Mouse (Mus musculus) heart, adult 8-10 months (tissue): ENCODE data around the gene Eif4ebp2. TPM values are rescaled to one million over a fixed set of nuclear protein-coding genes. Genes with fewer than 3 reads are reported as not detected.

Source experiments
- DNase-seq: peaks from one replicate; pipeline ENCODE4 v3.0.0; 2022; ENCODE audit warnings: low spot score
- total RNA-seq, 4 experiments: library from RNA; stranded (reverse); gene quantifications; 2 replicates each; pipeline ENCODE4 v1.2.4; 2022

Gene Eif4ebp2
- total RNA-seq, 4 experiments from 2014 or later, result 59.5 to 77.7 (median 70.8) TPM

DNA sequence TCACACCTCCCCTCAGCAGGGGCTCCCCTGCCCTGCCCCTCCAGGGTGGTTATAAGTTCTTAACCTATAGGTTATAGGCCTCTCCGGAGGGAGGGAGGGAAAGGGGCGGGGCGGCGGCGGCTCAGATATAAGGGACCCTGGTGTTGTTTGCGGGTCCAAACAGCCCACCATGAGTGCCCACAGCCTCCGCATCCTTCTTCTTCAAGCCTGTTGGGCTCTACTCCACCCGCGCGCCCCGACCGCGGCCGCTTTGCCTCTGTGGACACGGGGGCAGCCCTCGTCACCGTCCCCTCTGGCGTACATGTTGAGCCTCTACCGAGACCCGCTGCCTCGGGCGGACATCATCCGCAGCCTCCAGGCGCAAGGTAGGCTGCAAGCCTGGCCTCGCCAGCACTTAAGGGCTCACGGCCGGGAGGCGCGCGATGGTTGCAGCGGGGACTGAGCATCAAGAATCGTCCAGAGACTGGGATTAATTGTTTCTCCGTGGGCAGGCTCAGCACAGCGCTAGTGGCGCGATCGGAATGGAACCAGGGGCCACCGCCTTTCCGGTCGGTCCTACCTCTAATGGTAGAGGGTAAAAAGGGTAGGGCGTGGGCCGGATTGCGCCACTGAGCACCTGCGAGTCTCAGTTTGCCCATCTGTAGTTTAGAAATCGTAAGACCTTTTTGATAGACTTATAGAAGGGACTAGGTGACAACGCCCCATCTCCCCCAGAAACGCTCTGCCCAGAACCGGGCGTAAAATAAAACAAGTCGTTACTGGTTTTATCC, 34.1 kb downstream of the Eif4ebp2 start:
- no peak for DNase-seq

DNA sequence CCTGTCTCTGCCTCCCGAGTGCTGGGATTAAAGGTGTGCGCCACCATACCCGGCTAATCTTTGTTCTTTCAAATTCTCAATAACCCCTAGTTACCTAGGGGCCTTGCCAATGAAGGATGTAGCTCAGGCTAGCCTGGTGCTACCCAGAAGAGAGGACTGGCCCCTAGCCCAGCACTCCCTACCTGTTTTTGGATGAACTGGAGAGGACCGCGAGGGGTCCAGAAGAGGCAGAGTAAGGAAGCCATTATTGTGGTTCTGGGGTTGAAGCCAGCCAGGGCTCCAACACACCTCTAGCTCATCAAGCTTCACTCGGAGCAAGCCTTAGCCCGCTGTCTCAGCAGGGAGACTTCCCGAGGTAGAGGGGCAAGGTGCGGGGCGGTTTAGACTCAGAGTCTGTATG, 34.8 kb downstream of the Eif4ebp2 start, which contains the start of gene Nodal:
Gene Nodal (plus strand): TSS at position 301 of the 400 bp plus-strand sequence.
- DNase-seq, result no peak

DNA sequence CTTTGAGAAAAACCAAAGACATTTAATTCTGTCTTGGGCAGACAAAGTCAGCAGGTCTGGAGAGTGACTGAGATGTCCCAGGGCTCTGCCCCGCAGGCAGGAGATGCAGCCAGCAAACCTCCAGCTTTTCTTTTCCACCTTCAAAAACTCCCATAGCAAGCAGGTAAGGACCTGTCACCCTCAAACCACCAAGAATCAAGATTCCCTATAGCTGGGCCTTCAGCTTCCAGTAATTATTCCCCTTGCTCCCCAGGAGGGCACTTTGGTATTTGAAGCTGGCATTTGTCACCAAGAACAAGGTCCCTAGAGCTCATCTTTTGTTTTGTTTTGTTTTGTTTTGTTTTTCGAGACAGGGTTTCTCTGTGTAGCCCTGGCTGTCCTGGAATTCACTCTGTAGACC, 35.4 kb downstream of the Eif4ebp2 start:
- no peak for DNase-seq

DNA sequence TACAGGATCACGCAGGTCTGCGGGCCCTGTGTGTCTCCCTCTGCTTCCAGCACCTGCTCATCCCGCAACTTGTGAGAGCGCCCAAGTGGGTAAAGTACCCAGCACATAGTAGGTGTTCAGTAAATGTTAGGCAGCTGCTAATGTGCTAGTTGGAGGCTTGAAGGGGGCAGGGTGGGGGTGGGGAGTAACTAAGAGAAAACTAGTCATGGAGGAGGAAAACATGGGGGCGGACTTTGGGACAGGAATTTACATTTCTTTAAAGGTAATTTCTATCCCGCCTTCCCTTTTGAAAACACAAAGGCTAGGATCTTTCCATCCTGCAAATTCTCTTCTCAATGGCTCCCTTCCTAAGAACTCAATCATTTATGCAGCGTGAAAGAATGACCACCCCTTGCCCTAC, 35.9 kb downstream of the Eif4ebp2 start:
- DNase-seq, result no peak

DNA sequence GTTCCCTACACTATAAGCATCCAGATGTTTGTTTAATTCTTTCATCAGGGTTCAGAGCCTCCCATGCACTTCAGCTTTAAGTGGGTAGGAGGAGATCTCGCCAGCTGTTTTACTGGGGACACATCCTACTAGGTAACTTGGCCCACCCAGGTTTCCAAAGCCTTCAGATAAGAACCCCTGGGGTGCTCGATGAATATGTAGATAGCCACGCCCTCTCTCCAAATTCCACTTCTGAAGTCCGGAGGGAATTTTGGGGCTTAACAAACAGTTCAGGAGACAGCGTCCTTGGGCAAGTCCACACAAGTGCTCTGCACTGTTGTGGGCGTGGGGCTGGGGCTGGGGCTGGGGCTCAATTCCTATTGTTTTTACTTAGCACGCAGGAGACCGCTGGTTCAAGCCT, 36.6 kb downstream of the Eif4ebp2 start:
- DNase-seq, result no peak

DNA sequence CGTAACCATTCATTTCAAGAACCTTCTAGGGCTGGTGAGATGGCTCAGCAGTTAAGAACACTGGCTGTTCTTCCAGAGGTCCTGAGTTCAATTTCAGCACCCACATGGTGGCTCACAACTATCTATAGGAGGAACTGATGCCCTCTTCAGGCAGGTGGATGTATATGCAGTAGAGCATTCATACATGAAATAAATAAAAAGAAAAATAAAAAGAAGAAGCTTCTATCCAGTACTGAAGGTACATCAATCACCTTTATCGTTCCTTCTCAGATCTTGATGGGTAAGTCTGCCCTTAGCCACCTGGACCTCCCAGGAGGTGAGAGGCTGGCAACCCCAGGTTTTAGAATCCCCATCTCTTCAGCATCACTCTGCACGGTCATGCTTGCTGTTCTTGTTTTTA, 37.2 kb downstream of the Eif4ebp2 start:
- DNase-seq, result no peak

DNA sequence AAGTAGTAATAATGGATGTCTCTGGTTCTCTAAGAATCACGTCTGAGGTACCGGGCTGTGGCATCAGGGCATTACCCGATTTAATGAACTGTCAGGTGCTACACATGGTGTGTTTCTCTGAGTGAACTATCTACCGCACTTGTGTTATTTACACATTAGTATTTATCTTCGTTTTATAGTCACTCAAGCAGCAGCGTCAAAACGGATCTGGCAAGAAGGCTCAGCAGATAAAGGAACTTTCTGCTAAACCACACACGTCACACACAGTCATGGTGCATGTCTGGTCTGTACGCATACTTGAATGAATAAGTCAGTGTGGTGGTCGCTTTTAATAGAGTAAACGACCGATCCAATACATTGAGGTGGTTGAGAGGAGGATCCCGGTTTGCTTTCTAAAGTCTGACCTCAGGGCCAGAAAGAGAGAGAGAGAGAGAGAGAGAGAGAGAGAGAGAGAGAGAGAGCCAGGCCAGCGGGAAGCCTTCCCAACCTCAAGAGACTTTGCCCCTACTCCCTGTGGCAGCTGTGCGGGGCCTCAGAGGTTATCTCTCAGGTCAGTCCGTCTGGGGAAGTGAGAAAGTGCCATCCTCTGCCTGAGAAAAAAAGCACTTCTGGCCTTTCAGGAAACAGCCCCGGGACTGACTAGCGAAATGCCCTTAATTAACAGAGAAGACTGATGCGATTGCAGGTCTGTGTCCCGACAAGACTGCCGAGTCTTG, 39.4 kb downstream of the Eif4ebp2 start:
- no peak for DNase-seq

DNA sequence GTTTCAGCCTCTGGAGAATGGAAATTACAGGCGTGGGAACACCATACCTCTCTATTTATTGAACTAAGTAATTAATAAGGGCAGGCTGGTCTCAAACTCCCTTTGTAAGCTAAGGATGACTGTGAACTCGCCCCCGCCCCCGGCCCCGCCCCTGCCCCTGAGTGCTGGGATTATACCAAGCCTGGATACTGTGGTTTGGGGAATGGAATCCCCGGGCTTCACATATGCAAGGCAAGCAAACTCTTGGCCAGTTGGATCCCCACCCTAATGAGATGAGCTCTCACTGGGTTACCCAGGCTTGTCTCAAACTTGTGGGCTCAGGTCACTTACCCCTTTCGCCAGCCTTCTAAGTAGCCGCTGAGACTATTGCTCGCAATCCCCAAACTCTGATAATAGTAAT, 42.3 kb downstream of the Eif4ebp2 start:
- DNase-seq, result no peak

DNA sequence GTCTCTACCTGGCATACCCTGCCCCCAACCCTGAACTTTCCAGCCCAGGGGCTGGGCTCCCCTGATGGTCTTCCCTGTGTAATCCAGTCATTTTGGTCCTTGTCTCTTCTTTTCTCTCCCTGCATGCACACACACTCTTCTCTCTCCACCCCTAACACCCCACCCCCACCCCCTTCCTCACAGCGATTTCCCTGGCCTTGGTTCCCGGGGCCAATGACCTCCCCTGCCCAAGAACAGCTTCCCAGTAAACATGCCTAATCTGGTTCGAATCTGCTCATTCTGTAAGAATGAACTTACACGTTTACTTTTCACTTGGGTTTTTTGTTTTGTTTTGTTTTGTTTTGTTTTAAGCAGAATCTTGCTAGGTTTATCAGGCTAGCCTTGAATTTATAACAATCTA, 42.7 kb downstream of the Eif4ebp2 start:
- no peak for DNase-seq

DNA sequence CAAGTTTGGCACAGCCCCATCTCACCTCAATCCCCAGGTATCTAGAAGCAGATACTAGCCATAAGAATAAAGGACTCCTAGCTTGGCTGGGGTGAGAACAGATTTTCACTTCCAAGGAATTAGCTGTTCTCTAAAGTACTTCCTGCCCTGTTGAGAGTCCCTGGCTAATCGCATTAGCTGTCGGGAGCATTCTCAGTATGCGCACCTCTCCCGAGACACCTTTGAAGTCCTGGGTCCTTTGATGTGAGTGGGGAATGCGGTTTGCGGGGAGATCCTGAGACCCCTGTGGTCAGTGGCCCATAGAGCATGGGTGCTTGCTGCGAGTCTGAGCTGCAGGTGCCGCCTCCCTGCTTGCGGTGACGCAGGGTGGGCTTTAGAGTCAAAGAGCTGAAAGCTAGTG, 46.5 kb downstream of the Eif4ebp2 start:
- DNase-seq, result no peak

DNA sequence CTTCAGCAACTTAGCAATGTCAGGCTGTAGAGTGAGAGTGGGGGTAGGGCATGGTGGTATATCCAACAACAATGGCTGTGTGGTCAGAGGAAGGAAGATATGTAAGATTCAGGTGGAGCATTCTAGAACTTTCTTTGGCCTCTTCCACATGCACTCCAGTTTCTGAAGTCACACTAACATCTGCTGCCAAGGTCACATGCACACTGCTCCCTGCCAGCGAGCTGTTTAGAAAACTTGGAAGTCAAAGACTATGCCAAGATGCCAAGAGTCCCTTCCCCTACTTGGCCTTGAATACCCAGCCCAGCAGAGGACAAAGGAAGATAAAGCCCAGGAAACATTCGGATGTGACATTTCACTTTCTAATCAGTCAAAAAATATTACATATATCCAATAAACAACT, 49.5 kb downstream of the Eif4ebp2 start:
- DNase-seq, result no peak

DNA sequence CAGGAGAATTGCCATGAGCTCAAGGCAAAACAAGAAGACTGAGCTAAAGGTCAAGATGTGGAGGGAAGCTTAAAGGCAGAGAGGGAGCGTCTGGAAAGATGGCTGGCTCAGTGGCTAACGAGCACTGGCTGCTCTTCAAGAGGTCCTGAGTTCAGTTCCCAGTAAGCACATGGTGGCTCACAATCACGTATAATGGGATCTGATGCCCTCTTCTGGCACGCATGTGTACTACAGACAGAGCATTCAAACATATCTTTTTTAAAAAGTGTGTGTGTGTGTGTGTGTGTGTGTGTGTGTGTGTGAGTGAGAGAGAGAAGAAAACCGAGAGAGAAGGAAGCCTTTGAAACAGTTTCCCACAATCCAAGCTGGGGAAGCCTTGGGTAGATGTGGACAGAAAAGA, 50.0 kb downstream of the Eif4ebp2 start:
- no peak for DNase-seq

DNA sequence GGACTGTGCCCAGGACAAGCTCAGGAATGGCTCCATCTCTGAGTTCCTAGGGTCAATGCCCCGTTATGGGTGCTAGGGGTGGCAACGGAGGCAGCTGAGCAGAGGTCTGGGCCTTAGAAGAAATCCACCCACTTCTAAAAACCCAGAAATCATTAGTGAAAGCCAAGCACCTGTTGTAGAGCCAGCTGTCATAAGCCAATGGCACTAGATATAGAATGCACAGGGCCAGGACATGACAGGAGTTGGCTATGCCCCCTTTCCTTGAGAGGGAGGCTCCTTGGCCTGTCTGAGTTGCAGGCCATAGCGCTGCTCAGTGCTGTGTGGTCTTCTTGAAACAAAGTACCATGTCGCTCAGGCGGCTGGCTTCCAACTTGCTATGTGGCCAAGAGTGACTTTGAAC, 52.1 kb downstream of the Eif4ebp2 start:
- DNase-seq, result no peak

DNA sequence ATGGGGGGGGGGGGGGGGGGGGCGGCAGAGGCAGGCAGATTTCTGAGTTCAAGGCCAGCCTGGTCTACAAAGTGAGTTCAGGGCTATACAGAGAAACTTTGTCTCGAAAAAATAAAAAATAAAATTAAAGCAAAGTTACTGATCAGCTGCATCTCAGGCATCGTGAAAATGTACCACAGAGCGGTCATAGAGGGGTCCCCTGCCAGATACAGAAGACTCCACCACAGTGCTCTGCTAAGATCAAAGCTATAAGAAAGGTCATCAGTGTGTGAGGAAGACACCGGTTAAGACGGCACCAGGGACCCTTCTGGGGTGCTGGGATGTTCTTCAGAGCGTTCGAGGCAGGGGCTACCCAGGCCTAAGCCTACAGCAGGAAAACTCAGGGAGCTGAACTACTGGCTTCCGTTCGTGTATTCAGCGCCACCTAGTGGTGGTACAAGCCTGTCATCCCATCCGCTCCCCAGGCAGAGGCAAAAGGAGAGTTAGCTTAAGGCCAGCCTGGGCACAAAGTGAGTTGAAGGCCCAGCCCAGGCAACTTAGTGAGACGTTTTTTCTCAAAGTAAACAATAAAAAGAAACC, 53.2 kb downstream of the Eif4ebp2 start:
- DNase-seq, result no peak

DNA sequence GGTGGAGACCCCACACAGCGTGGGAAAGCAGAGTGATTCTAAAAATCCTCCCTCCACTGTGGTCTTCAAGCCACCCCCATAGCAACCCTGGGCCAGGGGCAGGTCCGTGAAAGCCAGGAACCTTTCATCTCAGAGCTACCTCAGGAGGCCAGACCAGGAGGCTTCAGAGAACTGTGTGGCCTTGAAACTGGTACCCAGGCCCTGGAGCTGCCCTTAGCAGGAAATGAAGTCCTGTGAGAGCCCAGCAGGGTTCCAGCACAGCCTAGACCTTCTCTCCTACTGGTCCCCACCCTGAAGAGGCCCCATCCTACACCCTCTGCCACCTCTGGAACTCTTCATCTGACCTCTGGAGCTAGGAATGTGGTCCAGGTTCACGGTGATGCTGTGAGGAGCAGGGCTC, 54.3 kb downstream of the Eif4ebp2 start:
- no peak for DNase-seq

DNA sequence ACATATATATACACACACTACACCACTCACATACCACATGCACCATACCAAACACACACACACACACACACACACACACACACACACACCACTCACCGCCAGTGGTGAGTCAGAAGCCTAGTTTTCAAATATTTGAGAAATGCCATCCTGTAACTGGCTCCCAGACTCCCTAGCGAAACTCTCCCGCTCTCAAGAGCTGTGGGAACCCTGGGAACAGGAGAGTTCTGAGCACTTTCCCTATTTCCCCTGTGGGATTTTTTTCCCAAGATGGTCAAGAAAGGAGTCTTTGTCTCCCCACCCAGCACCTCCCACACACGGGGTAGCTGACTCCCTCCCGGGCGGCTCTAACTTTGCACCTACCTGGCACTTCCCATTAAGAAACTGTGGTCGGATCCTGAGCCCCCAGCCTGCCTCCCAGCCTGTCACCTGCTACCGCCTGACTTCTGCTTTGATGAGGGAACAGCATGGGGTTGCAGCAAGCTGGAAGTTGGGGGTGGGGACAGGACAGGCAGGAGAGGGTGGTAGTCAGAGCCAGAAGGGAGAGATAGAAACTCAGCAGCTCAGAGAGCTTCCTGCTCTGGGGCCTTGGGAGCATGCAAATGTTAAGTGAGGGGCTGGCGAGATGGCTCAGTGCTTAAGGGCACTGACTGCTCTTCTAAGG, 57.9 kb downstream of the Eif4ebp2 start:
- no peak for DNase-seq

DNA sequence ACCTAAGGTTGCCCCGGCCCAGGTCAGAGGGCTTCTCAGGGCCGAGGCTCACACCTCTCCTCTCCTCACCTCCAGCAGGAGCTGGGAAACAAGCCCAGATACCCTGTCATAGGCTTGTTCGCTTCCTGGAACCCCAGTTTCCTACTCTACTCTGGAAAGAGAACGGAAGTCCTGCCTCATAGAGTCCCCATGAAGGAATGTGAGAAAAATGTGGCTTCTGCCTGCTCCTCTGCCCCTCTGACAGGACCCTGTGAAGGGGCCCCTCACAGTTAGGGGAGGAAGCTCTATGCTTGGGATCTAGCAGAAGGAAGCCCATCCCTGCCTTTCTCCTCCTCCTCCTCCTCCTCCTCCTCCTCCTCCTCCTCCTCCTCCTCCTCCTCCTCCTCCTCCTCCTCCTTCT, 59.9 kb downstream of the Eif4ebp2 start:
- no peak for DNase-seq

DNA sequence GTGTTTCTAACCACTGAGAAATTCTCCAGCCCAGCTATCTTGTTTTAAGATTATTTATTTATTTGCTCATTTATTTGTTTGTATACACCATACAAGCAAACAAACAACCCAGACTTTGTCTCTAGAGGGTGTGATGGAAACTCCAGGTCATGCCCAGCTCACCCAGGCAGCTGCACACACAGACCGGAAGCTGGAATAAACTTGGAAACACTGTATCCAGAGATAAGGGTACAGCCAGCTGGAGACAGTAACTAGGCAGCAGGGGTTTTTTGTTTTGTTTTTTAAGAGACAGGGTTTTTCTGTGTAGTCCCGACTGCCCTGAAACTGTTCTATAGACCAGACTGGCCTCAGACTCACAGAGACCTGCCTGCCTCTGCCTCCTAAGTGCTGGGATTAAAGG, 62.3 kb downstream of the Eif4ebp2 start:
- no peak for DNase-seq

DNA sequence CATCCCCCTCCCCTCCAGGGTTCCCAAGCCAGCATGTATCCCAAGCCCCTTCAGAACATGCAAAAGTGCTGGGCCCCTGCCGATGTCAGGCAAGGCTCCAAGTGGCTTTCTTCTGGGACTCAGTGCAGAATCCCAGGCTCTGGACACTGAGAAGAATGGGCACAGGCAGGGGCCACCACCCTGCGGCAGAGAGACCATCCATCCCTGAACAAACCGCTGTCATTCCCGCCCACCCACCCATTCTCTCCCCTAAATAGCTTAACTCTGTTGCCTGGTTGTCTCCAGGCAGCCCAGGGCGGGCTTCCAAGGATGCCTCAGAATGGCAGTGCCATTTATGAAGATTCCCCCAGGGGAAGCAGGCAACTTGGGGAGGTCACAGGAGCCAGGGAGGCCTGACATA, 63.4 kb downstream of the Eif4ebp2 start:
- no peak for DNase-seq

DNA sequence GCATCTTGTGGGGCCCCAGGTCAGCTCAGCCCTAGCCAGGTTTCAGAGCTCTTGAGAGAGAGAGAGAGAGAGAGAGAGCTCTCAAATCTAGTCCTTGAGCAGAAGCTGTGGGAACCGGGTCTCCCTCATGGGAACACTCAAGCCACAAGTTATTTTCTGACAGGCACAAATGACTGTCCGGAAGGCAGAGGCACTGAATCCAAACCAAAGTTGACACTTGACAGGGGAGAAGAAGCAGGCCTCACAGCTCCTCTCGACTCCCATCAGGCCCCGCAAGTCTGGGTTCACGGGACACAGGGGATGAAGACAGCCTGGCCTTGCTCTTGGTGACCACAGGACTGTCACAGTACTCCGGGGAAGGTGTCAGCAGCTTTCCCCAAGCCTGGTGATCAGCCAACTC, 66.2 kb downstream of the Eif4ebp2 start:
- no peak for DNase-seq

DNA sequence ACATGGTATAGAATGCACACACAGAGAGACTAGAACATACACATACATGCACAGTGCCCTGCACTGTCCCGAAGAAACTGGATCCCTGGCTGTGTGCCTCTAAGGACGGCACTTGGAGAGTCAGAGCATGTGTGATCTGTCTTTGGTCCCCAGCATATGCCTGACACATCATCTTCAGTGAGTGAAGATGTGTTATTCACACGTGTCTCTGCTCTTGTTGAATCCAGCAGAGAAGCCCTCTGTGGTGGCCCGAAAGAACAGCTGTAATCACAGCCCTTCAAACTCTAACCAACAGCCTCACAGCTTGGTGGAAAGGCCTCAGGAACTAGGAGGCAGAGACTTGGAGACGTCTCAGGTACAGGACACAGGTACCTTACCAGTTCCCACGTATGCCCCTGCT, 67.3 kb downstream of the Eif4ebp2 start:
- DNase-seq, result no peak

DNA sequence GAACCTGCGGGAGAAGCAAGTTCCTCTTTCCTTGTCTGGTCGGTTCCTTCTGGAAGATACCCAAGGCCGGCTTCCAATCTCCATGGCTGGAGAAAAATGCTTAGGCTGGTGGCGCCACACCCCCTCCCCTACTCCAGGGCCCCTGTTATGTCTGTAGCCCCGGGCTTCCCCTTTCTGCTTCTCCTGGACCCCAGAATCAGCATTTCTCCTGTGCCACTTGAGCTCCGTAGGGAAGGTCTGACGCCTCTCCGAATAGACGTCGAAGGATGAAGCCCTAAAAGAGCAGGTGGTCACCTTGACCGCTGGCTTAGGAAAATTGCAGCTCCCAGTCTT, 68.8 kb downstream of the Eif4ebp2 start:
- no peak for DNase-seq
